Mouse (Mus musculus) cortical plate, adult 2 months (tissue): ENCODE data around the gene Cers6. TPM values are rescaled to one million over a fixed set of nuclear protein-coding genes. Genes with fewer than 3 reads are reported as not detected.

Experiments
- H3K27ac ChIP-seq: fragments of 200-500 bp; 2 replicates; pipeline ENCODE4 v1.5.1; 2012; ENCODE audit warnings: low read length, control low read depth, inconsistent platforms; ENCODE audit not compliant: insufficient read depth
- H3K4me1 ChIP-seq: fragments of 200-500 bp; 2 replicates; pipeline ENCODE4 v1.6.1; 2011; ENCODE audit warnings: low read length; ENCODE audit not compliant: control insufficient read depth, insufficient read depth
- H3K4me3 ChIP-seq: fragments of 200-500 bp; 2 replicates; pipeline ENCODE4 v1.5.1; 2011; ENCODE audit warnings: mild to moderate bottlenecking, low read length, control low read depth; ENCODE audit not compliant: insufficient read depth
- CTCF ChIP-seq: fragments of 200-500 bp; IDR thresholded peaks from 2 replicates; pipeline ENCODE4 v1.5.1; 2011; ENCODE audit warnings: mild to moderate bottlenecking, control low read depth, low read length; ENCODE audit not compliant: insufficient read depth; ENCODE audit errors: extremely low read depth
- POLR2A ChIP-seq: fragments of 200-500 bp; IDR thresholded peaks from 2 replicates; pipeline ENCODE4 v1.6.1; 2011; ENCODE audit warnings: mild to moderate bottlenecking, low read length, control low read depth; ENCODE audit not compliant: insufficient read depth; ENCODE audit errors: extremely low read depth
- polyA plus RNA-seq: library from polyadenylated mRNA; depleted of rRNA; stranded (reverse); fragments of >200 nt; gene quantifications from 2 replicates; pipeline ENCODE4 v1.2.3, GENCODE M21; 2012

Cers6 gene
- polyA plus RNA-seq, 1 experiment = 25.7 TPM

DNA sequence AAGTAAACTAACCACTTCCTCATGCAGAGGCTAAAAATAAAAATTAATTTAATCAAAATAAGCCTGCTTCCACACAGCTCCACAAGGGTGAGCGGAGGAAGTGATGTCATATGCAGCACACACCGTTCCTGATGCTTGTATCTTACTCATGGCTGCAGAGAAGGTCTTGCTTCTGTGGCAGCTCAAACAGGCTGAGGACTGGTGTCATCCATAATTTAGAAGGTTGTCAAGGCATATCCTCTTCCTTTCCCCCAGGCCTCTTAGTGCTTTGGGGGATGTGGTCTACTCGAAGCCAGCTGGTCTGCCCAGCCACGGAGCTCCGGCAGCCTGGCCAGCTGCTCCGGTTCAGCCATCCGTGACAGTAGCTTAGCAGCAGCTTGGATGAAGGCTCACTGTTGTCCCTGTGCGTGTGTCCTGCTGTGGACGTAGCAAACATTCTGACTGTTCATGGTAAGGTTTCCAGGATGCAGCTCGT, 267.7 kb downstream of the Cers6 start:
- TF ChIP-seq POLR2A (no peak), CTCF (no peak)
- Histone ChIP-seq H3K27ac (peak overlapping the region; percentile 43), H3K4me3 (no peak overlapping the region)

DNA sequence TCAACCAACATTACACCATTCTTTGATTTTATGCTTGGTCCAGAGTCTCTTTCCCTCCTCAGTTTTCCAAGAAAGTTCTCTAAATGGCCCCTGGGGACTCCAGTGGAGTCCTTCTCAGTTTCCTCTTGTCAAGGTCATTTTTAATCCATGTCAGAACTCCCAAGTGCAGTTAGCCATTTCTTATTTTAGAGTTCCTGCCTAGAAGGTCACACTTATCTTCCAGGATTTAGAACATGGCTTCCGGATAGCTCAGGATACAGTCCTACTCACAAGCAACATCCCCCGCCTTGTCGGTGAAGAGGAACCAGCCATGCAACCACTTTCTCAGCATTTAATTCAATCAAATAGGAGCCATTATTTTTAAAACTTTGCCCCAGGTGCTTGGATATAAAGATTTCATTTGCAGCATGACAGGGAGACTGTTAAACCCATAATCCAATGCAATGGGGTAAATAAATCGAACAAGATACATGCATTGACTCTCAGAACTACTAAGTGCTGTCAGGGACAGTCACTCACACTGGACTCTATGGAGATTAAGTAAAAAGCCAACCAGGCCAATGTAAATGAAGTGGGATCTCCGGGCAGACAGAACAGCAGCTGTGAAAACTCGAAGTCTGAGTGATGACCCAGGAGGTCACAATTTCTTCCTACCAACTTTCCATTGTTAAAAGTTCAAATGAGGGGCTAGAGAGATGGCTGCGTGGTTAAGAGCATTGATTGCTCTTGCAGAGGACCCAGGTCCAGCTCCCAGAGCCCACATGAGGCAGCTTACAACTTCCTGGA, 268.4 kb downstream of the Cers6 start:
- TF ChIP-seq CTCF (no peak), POLR2A (no peak)
- H3K27ac ChIP-seq = peak overlapping the region; percentile 43
- no peaks in the 10 kb centered on the region for H3K4me1 ChIP-seq
- no peak overlapping the region for H3K4me3 ChIP-seq

More for the DNA sequence above, 267.7 kb downstream of the Cers6 start:
- H3K4me1 ChIP-seq = no peaks in the 10 kb centered on the region

DNA sequence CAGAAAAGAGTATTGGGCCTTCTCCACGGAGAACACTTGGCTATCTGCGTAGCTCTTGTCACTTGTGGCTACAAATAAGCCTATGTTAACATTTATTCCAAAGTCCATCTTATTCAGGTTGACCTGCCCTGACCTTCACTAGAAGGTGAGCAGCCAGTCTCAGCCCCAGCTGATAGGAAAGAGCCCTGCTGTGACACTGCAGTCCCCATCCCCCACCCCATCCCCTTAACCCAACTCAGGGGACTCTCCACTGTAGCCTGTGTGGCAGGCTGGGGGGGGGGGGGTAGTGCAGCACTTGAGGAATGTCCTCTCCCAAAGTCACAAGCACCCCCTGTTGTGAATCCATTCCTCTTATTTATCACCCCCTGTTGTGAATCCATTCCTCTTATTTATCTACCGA, 270.8 kb downstream of the Cers6 start:
- Histone ChIP-seq H3K27ac (no peak overlapping the region), H3K4me1 (peaks cover 4% of the 10 kb centered on the region), H3K4me3 (no peak overlapping the region)
- TF ChIP-seq POLR2A (no peak), CTCF (no peak)

DNA sequence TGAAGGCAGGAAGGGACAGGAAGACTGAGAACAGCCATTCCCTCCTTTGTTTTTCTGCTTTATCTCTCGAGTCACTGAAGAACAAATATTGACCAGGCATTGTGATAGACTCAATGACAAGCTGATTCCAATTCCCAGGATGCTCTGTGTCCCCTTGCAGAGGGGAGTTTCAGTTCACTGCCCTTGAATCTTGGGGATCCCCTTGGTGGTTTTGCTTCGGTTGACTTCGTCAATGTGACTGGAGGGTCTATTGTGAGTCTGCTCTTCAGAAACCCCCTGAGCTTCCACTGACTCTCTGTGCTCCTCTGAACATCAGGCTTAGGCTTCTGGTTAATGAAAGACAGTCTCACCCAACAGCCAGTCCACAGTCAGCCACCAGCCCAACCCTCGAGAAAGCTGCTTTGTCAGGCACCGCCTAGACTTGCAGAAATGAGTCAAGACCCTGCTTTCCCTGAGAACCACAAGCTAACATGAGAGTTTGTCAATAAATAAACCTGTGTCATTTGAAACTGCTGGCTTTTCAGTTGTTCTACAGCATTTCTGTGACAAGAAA, 271.3 kb downstream of the Cers6 start:
- H3K4me3 ChIP-seq = no peak overlapping the region
- TF ChIP-seq CTCF (no peak), POLR2A (no peak)

DNA sequence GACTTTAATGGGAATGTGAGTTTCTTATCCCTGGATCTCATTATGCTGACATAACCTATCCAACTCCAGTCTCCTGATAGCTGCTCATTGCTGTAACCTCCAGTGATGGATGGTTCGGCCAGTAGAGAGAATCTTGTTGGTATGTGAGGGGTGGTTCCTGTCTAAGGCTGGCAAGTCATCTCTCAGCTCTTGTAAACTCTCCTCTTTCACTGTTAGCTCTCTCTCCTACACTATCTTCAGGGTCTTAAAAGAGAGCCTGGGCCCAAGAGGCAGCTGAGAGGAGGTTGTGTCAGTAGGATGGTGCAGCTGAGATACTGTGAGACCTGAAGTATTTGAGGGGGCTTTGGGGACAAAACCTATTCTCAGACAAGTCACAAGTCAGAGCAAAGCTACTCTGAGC, 272.9 kb downstream of the Cers6 start:
- TF ChIP-seq POLR2A (no peak), CTCF (no peak)
- Histone ChIP-seq H3K4me3 (no peak overlapping the region), H3K4me1 (peaks cover 6% of the 10 kb centered on the region), H3K27ac (no peak overlapping the region)

More for the DNA sequence above, 271.3 kb downstream of the Cers6 start:
- H3K27ac ChIP-seq = no peak overlapping the region
- peaks cover 4% of the 10 kb centered on the region for H3K4me1 ChIP-seq

DNA sequence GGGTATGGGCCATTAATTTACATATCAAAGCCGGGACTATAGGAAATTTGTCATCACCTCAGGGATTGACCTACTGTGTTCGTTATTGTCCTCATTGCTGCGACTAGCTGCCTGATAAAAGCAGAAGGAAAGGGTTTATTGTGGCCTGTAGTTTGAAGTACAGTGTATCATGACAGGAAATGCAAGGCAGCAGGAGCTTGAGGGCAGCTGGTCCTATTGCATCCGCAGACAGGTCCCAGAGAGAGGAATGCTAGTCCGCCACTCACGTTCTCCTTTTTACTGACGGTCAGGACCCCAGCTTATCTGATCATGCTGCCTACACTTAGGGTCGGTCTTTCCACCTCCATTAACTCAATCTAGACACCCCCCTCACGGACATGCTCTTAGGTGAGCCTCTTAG, 273.7 kb downstream of the Cers6 start:
- Histone ChIP-seq H3K4me3 (no peak overlapping the region), H3K27ac (peak overlapping the region; percentile 79; the same call in 1 of the 2 replicates), H3K4me1 (peaks cover 6% of the 10 kb centered on the region)
- TF ChIP-seq CTCF (no peak), POLR2A (no peak)

DNA sequence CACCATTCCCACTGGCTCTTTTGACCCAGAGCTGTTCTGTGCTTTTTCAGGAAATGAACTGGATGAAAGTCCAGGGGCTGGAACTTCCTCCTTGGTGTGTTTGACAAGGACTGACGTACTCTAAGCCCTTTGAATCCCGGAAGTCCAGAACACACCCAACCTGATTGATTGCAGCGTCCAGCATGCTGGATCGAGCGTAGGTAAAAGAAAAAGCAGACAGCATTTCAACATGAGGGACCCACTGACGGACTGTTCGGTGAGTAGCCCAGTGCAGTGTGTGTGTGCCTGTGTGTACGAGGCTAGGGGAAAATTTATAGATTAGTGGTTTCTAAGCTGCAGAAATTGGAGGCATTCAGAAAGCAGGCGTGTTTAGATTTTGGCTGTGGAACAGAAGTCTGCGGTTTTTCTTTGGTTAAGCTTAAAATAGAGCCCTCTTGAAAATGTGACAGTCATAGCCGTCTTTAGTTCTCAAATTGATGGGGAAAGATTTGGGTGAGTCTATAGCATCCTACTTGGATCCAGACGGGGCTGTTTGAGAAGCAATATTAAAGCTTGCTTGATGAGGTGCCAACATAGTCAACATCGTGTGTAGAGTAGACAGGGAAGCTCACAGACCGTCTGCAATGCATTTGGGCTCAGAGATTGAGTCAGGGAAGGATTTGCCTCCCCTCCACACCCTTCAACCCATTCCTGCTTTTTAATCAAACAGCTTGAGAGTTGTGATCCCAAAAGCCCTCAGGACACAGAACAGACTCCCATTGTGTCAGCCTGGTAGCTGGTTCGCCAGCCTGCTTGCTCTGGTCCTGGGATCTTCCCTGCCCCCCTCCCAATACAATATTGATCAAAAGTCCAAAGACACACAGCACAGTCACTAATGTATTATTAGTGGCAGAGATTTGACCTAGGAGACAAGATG, 274.7 kb downstream of the Cers6 start, which contains the start of gene Nostrin:
Gene Nostrin, plus strand, starts transcription at position 140 of the 916 bp plus-strand sequence.
- Histone ChIP-seq H3K27ac (peak within 1 kb of the TSS; percentile 79), H3K4me3 (peak within 1 kb of the TSS; percentile 14)

DNA sequence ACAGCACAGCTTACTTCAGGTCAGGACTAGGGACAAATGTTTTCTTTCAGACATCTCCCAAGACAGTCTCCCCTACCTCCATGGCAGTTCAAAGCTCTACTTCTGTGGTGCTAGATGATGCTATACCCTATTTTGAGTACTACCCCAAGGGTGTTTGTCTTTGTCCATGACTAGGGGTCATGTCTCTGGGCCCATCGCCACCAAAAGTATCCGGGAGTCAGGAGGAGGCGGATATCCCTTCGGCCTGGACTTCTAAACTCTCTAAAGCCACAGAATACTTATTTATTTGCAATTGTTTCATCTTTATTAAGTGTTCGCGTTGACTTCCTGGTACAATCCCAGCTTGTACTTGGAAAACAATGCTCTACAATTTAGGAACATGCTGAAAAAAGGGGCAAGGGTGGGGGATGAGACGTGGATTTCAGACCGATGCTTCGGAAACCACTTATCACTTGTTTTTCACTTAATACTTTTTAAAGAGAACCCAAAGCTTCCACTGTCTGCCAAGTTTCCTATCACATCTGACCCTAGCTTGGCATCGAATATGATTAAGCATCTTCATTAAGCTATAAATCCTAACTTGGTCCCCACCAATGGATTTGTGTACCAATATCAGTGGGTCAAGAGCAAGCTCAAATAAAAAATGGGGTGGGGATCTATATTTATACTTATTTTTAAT, 276.3 kb downstream of the Cers6 start:
- Histone ChIP-seq H3K27ac (peak overlapping the region; percentile 51; the same call in 1 of the 2 replicates), H3K4me1 (peaks cover 6% of the 10 kb centered on the region), H3K4me3 (no peak overlapping the region)
- TF ChIP-seq CTCF = no peak
- no peak for TF ChIP-seq POLR2A

More for the DNA sequence above, 274.7 kb downstream of the Cers6 start, which contains the start of gene Nostrin:
- TF ChIP-seq POLR2A = no peak
- peaks cover 6% of the 10 kb centered on the region for H3K4me1 ChIP-seq

DNA sequence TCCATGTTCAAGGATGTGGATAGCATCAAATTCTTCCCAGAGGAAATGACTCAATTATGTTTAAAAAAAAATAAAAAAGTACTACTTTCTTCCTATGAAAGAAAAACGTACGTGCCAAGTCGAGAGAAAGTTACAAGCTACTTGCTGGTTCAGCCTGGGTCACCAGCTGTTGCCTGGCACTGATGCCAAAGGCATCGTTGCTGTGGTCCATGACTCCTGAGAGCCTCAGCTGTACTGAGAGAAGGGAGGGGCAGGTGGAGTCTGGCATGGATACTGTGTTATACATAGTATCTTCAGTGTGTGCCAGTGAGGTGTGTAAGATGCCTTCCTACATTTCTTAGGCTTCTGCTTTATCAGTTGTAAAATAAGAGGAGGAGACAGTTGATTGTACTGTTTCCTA, 277.5 kb downstream of the Cers6 start:
- Histone ChIP-seq H3K27ac (no peak overlapping the region), H3K4me1 (peaks cover 6% of the 10 kb centered on the region), H3K4me3 (no peak overlapping the region)
- no peak for TF ChIP-seq POLR2A
- no peak for TF ChIP-seq CTCF
